Mouse (Mus musculus) left cerebral cortex, adult 2 months (tissue): ENCODE results near the gene Pde1a. TPM values are rescaled to one million over a fixed set of nuclear protein-coding genes. Genes with fewer than 3 reads are reported as not detected.

Experiments used
- DNase-seq, 2 experiments: peaks; one replicate each; pipeline ENCODE4 v3.0.0; 2021 to 2022; ENCODE audit warnings: low spot score in 2 of 2, mixed read lengths in 1 of 2; ENCODE audit errors: extremely low spot score in 1 of 2
- H3K27ac ChIP-seq: fragments of 200-600 bp; 2 replicates; pipeline ENCODE4 v1.8.1; 2022
- H3K4me3 ChIP-seq: fragments of 200-600 bp; 2 replicates; pipeline ENCODE4 v1.8.1; 2022
- CTCF ChIP-seq: fragments of 200-600 bp; IDR thresholded peaks from 2 replicates; pipeline ENCODE4 v1.8.1; 2022; ENCODE audit warnings: antibody characterized with exemption, mild to moderate bottlenecking, moderate library complexity
- intact Hi-C: fragments of 180-260 bp; cut with DNase I; formaldehyde crosslinking; loops from one replicate; pipeline ENCODE4 v1.15.1; 2025
- total RNA-seq, 2 experiments: library from RNA; stranded (reverse); gene quantifications; 2 replicates each; pipeline ENCODE4 v1.2.3; 2021

Pde1a gene
- total RNA-seq, 2 experiments from 2014 or later = 142 to 145 TPM

- intact Hi-C loops = loop anchor here (5.0 kb wide), 1 partner anchor 107 kb away; no protein-coding TSS in a partner anchor
- no peak for DNase-seq
- Histone ChIP-seq H3K27ac (no peak overlapping the region), H3K4me3 (no peak overlapping the region)
- no peak for TF ChIP-seq CTCF
These were observed 49.0 kb downstream of the Pde1a start for GRCm38 (mm10) chr2:80080090-80080821.

- intact Hi-C loops = loop anchor here (5.0 kb wide), 1 partner anchor 108 kb away; no protein-coding TSS in a partner anchor
- no peak overlapping the region for H3K4me3 ChIP-seq
These were observed 49.6 kb downstream of the Pde1a start for GRCm38 (mm10) chr2:80079618-80080017.

GRCm38 (mm10) chr2:80076323-80076722, 52.9 kb downstream of the Pde1a start:
- Histone ChIP-seq H3K27ac (no peak overlapping the region), H3K4me3 (no peak overlapping the region)
- DNase-seq = no peak
- intact Hi-C loops = no loop called here
- TF ChIP-seq CTCF = no peak

More at GRCm38 (mm10) chr2:80079618-80080017, 49.6 kb downstream of the Pde1a start:
- no peak for DNase-seq
- TF ChIP-seq CTCF = no peak
- H3K27ac ChIP-seq = no peak overlapping the region

- H3K27ac ChIP-seq = peak overlapping the region; percentile 84
- no peak overlapping the region for H3K4me3 ChIP-seq
- no peak for DNase-seq
- TF ChIP-seq CTCF = no peak
- intact Hi-C loops = no loop called here
These were observed 54.7 kb downstream of the Pde1a start for GRCm38 (mm10) chr2:80074531-80074930.

GRCm38 (mm10) chr2:80074046-80074445, 55.2 kb downstream of the Pde1a start:
- no peak overlapping the region for H3K4me3 ChIP-seq
- TF ChIP-seq CTCF = no peak
- peak overlapping the region; percentile 84 for H3K27ac ChIP-seq
- intact Hi-C loops = no loop called here
- no peak for DNase-seq

- Histone ChIP-seq H3K27ac (peak overlapping the region; percentile 84), H3K4me3 (no peak overlapping the region)
- no peak for DNase-seq
- intact Hi-C loops = no loop called here
- no peak for TF ChIP-seq CTCF
These were observed 55.8 kb downstream of the Pde1a start for GRCm38 (mm10) chr2:80073426-80073825.

- intact Hi-C loops = no loop called here
- Histone ChIP-seq H3K27ac (0 out of 2 replicates have a peak overlapping the region, but pooled peaks have one; percentile 29), H3K4me3 (no peak overlapping the region)
- no peak for TF ChIP-seq CTCF
- no peak for DNase-seq
These were observed 59.5 kb downstream of the Pde1a start for GRCm38 (mm10) chr2:80069745-80070144.

- Histone ChIP-seq H3K27ac (peak overlapping the region; percentile 11; the same call in 1 of the 2 replicates), H3K4me3 (no peak overlapping the region)
- intact Hi-C loops = no loop called here
- DNase-seq = no peak
- TF ChIP-seq CTCF = no peak
These were observed 62.8 kb downstream of the Pde1a start for GRCm38 (mm10) chr2:80066449-80066848.

- no peak overlapping the region for H3K4me3 ChIP-seq
- intact Hi-C loops = no loop called here
- no peak overlapping the region for H3K27ac ChIP-seq
- TF ChIP-seq CTCF = no peak
- DNase-seq = no peak
These were observed 73.2 kb downstream of the Pde1a start for GRCm38 (mm10) chr2:80056062-80056461.

- Histone ChIP-seq H3K27ac (no peak overlapping the region), H3K4me3 (no peak overlapping the region)
- TF ChIP-seq CTCF = no peak
- intact Hi-C loops = no loop called here
- DNase-seq = no peak
These were observed 75.2 kb downstream of the Pde1a start for GRCm38 (mm10) chr2:80054042-80054441.

GRCm38 (mm10) chr2:80046751-80047513, 82.3 kb downstream of the Pde1a start:
- TF ChIP-seq CTCF = no peak

More at GRCm38 (mm10) chr2:80046751-80047513, 82.3 kb downstream of the Pde1a start:
- Histone ChIP-seq H3K27ac (no peak overlapping the region), H3K4me3 (no peak overlapping the region)
- DNase-seq = no peak
- intact Hi-C loops = no loop called here
